Mouse (Mus musculus) heart, embryonic 12.5 days (tissue): ENCODE measurements around the gene Bcl9. TPM values are rescaled to one million over a fixed set of nuclear protein-coding genes. Genes with fewer than 3 reads are reported as not detected.

ENCODE experiments used
- ATAC-seq: fragments of 200-750 bp; cut with Nextera tagmentation; 2 replicates; pipeline ENCODE4 v1.8.0; 2017; ENCODE audit warnings: moderate TSS enrichment, moderate library complexity; ENCODE audit not compliant: insufficient number of reproducible peaks, low FRiP score
- H3K27ac ChIP-seq: fragments of 300-500 bp; sonication (generic); 2 replicates; pipeline ENCODE4 v1.5.1; 2016; ENCODE audit warnings: mild to moderate bottlenecking, moderate library complexity; ENCODE audit not compliant: poor library complexity, severe bottlenecking
- H3K27me3 ChIP-seq: fragments of 300-500 bp; sonication (generic); replicated peaks from 2 replicates; pipeline ENCODE4 v1.6.1; 2016; ENCODE audit warnings: mild to moderate bottlenecking, moderate library complexity
- H3K36me3 ChIP-seq: fragments of 300-500 bp; sonication (generic); 2 replicates; pipeline ENCODE4 v1.6.1; 2016; ENCODE audit warnings: mild to moderate bottlenecking, moderate library complexity
- H3K4me1 ChIP-seq: fragments of 300-500 bp; sonication (generic); replicated peaks from 2 replicates; pipeline ENCODE4 v1.6.1; 2016; ENCODE audit warnings: mild to moderate bottlenecking
- H3K4me2 ChIP-seq: fragments of 300-500 bp; sonication (generic); 2 replicates; pipeline ENCODE4 v1.6.1; 2016; ENCODE audit warnings: mild to moderate bottlenecking, moderate library complexity
- H3K4me3 ChIP-seq: fragments of 300-500 bp; sonication (generic); 2 replicates; pipeline ENCODE4 v1.5.1; 2016; ENCODE audit warnings: mild to moderate bottlenecking
- H3K9ac ChIP-seq: fragments of 300-500 bp; sonication (generic); 2 replicates; pipeline ENCODE4 v1.6.1; 2016; ENCODE audit warnings: mild to moderate bottlenecking, moderate library complexity
- H3K9me3 ChIP-seq: fragments of 300-500 bp; sonication (generic); replicated peaks from 2 replicates; pipeline ENCODE4 v1.6.1; 2016; ENCODE audit warnings: mild to moderate bottlenecking, moderate library complexity
- WGBS: fragments of 180-500 bp; shearing (Covaris S2); methylation state at CpG from one replicate; pipeline ENCODE4 v1.1.7; 2016; 5-methylcytosine and 5-hydroxymethylcytosine counted together
- polyA plus RNA-seq: library from polyadenylated mRNA; unstranded; fragments of >200 nt; fragmentation: Nextera tagmentation; extraction: Ambion mirVana; gene quantifications from 2 replicates; pipeline ENCODE4 v1.2.1, GENCODE M21; 2016

Bcl9 gene
- polyA plus RNA-seq, 1 experiment from 2014 or later, result 38.6 TPM

DNA sequence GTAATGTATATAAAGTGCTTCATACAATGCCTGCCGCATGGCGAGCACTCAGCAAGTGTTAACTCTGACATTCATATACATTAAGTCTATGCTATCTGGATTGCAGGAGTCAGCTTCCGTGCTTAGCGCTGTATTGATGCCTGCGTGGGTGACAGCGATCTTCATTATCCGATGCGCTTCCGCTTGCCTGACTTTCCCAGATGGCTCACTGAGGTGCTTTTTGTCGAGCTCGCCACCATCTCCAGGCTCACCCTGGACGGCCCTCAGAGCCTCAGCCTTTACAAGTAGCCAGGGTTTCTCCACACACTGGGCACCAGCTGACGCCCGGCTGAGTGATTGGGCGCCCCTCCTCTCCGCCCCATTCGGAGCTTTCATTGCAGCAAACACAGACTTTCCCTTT is 26.3 kb upstream of the Bcl9 start:
- H3K4me2 ChIP-seq, result peak overlapping the region; percentile 23; the same call in 1 of the 2 replicates
- no peak overlapping the region for H3K27ac ChIP-seq
- H3K4me3 ChIP-seq, result no peak overlapping the region
- no peaks in the 10 kb centered on the region for H3K36me3 ChIP-seq
- no peaks in the 10 kb centered on the region; the same call in 1 of the 2 replicates for H3K27me3 ChIP-seq
- no peak for ATAC-seq
- no peak overlapping the region for H3K9ac ChIP-seq
- WGBS, result 60% methylated on average over 17 of the region's 17 CpGs
- H3K9me3 ChIP-seq, result 0 out of 2 replicates have a peak, but pooled peaks cover 3% of the 10 kb centered on the region
- H3K4me1 ChIP-seq, result no peaks in the 10 kb centered on the region

DNA sequence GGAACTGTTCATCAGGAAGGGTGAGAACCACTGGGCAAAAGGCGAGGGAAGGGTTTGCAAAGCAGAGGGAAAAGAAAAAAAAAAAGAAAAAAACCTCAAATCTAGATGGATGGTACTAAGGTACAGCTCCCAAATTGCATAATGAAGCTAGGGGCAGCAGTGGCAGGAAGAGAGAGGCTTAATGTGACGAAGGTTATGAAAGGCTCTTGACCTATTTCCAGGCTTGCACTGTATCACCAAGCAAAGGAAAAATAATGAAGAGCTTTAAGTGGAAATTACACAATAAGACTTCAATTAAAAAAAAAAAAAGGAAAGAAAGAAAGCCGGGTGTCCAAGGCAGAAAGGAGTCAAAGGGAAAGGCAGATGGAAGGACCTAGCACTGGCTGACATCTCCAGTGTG is 19.6 kb upstream of the Bcl9 start:
- Histone ChIP-seq H3K4me3 (no peak overlapping the region), H3K27ac (no peak overlapping the region), H3K27me3 (no peaks in the 10 kb centered on the region; the same call in 1 of the 2 replicates), H3K9me3 (no peaks in the 10 kb centered on the region), H3K4me2 (no peak overlapping the region), H3K9ac (no peak overlapping the region), H3K36me3 (no peaks in the 10 kb centered on the region), H3K4me1 (peaks cover 3% of the 10 kb centered on the region; the same call in 1 of the 2 replicates)
- 82% methylated on average over 3 of the region's 3 CpGs for WGBS
- no peak for ATAC-seq

DNA sequence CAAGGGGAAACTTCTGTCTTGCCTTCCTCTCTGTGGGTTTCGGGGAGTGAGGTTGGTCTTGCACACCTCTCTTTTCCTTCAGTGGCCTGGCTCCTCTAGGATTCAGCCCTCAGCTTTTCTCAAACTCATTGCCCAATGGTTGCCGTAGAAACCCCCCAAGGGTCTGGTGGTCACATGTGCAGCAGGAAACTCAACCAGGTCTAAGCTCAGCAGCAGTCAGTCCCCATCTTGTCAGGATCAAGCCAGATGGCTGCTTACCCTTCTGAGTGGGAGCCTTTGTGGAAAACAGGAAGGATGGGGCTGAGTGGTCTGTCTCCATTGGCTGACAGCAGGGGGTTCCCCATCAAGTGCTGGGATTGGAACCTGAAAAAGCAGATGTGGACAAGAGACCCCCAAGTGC is 15.7 kb upstream of the Bcl9 start:
- Histone ChIP-seq H3K4me3 (no peak overlapping the region), H3K4me2 (no peak overlapping the region), H3K27ac (no peak overlapping the region), H3K4me1 (peaks cover 21% of the 10 kb centered on the region), H3K27me3 (no peaks in the 10 kb centered on the region), H3K36me3 (no peaks in the 10 kb centered on the region), H3K9ac (no peak overlapping the region), H3K9me3 (no peaks in the 10 kb centered on the region)
- 77% methylated on average over 2 of the region's 2 CpGs for WGBS
- ATAC-seq, result no peak

DNA sequence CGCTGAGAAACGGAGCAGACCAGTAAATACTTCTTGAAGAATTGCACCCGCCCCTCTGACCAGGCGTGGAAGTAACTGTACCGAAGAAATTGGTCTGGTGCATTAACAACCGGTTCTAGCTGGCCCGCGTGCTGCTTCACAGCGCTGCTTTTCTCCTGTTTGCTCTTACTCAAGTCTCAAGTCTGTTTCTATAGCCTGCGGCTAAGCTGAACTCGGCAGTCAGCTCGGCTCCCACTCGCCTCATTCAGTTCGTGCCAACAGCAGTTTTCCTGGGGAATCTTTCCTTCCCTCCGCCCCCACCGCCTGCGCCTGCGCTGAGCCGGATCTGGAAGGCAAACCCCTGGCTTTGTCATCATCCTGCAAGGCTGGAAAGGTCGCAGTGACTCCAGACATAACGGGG is 14.3 kb upstream of the Bcl9 start:
- Histone ChIP-seq H3K4me1 (peaks cover 25% of the 10 kb centered on the region), H3K4me3 (peak overlapping the region; percentile 39), H3K9me3 (no peaks in the 10 kb centered on the region), H3K4me2 (peak overlapping the region; percentile 67), H3K27ac (0 out of 2 replicates have a peak overlapping the region, but pooled peaks have one; percentile 14), H3K36me3 (no peaks in the 10 kb centered on the region), H3K27me3 (0 out of 2 replicates have a peak, but pooled peaks cover 4% of the 10 kb centered on the region), H3K9ac (peak overlapping the region; percentile 51; the same call in 1 of the 2 replicates)
- 20% methylated on average over 21 of the region's 21 CpGs for WGBS
- ATAC-seq, result 0 out of 2 replicates have a peak, but pooled peaks have one; percentile 22

DNA sequence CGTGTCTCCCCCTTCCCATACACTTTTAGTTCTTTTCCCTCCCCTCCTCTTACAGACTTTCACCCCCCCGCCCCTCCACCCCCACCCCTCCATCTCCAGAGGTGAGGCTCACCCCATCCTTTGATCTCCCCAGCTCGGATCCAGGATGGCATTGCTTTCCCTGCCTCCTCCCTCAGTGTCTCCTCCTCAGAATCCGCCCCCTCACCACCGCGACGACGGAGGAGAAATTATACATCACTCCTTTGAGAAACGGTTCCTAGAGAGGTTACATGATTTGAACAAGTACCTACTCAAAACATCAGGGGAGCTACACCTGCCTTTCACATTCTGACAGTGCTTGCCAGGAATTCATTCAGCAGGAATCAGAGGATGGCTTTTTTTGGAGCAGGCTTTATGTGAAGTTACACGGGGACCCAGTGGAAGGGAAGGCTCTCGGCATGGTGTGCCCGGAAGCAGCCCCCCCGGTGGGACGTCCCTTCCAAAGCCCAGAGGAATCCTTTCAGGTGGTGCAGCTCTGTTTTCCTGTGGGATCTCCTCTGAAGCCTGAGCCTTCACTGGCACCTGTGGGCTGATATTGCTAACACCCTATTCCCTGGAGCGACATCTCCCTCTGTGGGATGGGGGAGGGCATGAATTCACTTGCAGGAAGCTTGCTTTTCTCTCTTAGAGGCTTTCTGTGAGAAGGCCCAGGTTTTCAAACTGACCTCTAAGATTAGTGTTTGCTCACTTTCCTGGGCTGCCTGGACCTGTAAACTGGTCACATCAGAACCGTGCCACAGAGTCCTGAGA is 12.2 kb upstream of the Bcl9 start:
- ATAC-seq, result no peak
- peak overlapping the region; percentile 64 for H3K4me2 ChIP-seq
- 0 out of 2 replicates have a peak overlapping the region, but pooled peaks have one; percentile 27 for H3K9ac ChIP-seq
- H3K4me1 ChIP-seq, result peaks cover 25% of the 10 kb centered on the region
- 0 out of 2 replicates have a peak, but pooled peaks cover 1% of the 10 kb centered on the region for H3K9me3 ChIP-seq
- H3K4me3 ChIP-seq, result peak overlapping the region; percentile 32
- no peaks in the 10 kb centered on the region for H3K36me3 ChIP-seq
- no peak overlapping the region for H3K27ac ChIP-seq
- 7% methylated on average over 15 of the region's 16 CpGs for WGBS
- H3K27me3 ChIP-seq, result 0 out of 2 replicates have a peak, but pooled peaks cover 4% of the 10 kb centered on the region

DNA sequence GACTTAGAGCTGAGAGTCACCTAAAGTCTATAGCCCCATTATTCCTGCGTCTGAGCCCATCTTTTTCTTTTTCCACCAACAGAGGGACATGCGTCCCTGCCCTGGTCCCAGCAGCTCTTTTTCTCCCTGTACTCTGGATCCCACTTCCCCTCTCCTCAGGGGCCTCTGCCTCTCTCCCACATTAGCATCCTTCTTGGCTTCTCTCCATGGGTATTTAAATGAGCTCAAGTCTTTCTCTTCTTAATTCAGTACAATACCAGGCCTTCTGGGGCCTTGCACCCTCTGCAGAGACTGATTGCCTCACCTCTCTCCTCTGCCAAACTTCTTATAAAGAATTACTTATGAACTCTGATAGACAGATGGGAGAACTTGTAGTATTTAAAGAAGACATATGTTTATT is 10.7 kb upstream of the Bcl9 start:
- no peak overlapping the region for H3K4me2 ChIP-seq
- peaks cover 25% of the 10 kb centered on the region for H3K4me1 ChIP-seq
- H3K9me3 ChIP-seq, result 0 out of 2 replicates have a peak, but pooled peaks cover 3% of the 10 kb centered on the region
- 60% methylated on average over 2 of the region's 2 CpGs for WGBS
- no peak overlapping the region for H3K9ac ChIP-seq
- H3K27me3 ChIP-seq, result 0 out of 2 replicates have a peak, but pooled peaks cover 4% of the 10 kb centered on the region
- no peaks in the 10 kb centered on the region for H3K36me3 ChIP-seq
- no peak overlapping the region for H3K27ac ChIP-seq
- H3K4me3 ChIP-seq, result no peak overlapping the region
- no peak for ATAC-seq

DNA sequence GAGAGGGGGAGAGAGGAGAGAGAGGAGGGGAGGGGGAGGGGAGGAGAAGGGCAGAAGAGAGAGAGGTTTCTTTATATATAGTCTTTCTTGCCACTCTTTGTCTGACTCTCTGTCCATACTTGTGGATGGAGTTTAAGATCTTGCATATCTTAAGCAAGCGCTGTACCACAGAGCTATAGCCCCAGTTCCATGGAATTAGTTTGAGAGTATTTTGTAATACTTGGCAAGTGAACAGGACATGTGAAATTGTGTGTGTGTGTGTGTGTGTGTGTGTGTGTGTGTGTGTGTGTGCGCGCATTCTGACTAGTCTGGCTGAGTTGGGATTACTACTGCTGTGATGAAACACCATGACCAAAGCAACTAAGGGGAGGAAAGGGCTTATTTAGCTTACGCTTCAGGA is 8.2 kb upstream of the Bcl9 start:
- Histone ChIP-seq H3K27ac (no peak overlapping the region), H3K4me1 (peaks cover 17% of the 10 kb centered on the region), H3K36me3 (no peaks in the 10 kb centered on the region), H3K9me3 (0 out of 2 replicates have a peak, but pooled peaks cover 3% of the 10 kb centered on the region), H3K27me3 (0 out of 2 replicates have a peak, but pooled peaks cover 4% of the 10 kb centered on the region), H3K4me2 (no peak overlapping the region), H3K4me3 (no peak overlapping the region), H3K9ac (no peak overlapping the region)
- ATAC-seq, result no peak
- 88% methylated on average over 4 of the region's 4 CpGs for WGBS

DNA sequence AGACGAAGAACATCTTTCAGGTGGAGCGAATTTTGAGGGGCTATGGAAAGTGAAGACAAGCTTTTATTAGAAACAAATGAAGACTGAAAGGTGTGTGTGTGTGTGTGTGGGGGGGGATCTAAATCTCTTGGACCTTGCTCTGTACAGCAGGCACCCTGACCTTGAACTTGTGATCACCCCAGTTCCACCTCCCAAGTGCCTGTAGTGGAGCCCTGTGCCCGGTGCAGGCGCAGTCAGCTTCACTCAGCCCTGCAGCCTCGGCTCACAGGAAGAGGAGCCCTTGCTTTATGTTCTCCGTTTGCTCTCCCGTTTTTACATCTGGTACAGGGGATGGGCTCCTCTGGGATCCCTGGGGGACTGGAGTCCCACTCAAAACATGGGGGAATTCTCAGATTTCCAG is 3.9 kb upstream of the Bcl9 start:
- WGBS, result 42% methylated on average over 7 of the region's 7 CpGs
- Histone ChIP-seq H3K4me2 (no peak overlapping the region), H3K4me3 (no peak overlapping the region), H3K36me3 (no peaks in the 10 kb centered on the region), H3K27ac (no peak overlapping the region), H3K4me1 (peaks cover 16% of the 10 kb centered on the region), H3K9me3 (peaks cover 7% of the 10 kb centered on the region), H3K9ac (no peak overlapping the region), H3K27me3 (no peaks in the 10 kb centered on the region)
- ATAC-seq, result no peak

DNA sequence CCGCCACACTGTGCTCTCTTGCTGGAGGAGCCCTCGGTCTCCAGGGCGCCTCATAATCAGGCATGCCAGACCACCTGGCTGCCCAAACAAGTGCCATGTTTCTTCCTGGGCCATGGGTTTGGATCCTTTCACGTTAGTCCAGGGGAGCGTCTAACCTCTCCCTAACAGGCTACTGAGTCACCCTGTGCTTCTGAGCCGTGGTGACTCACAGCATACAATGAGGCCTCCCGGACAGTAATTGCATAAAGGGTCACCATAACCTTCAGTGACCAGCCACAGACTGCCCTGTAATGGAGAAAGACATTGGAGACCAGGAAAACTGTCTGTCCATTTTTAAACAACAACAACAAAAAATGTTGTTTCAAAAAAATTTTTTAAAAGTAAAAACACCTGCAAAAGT is 2.7 kb upstream of the Bcl9 start:
- peaks cover 27% of the 10 kb centered on the region for H3K4me1 ChIP-seq
- no peaks in the 10 kb centered on the region for H3K27me3 ChIP-seq
- no peak overlapping the region for H3K4me2 ChIP-seq
- ATAC-seq, result no peak
- 79% methylated on average over 7 of the region's 7 CpGs for WGBS
- H3K4me3 ChIP-seq, result no peak overlapping the region
- H3K36me3 ChIP-seq, result no peaks in the 10 kb centered on the region
- H3K27ac ChIP-seq, result no peak overlapping the region
- peaks cover 7% of the 10 kb centered on the region for H3K9me3 ChIP-seq
- no peak overlapping the region for H3K9ac ChIP-seq

DNA sequence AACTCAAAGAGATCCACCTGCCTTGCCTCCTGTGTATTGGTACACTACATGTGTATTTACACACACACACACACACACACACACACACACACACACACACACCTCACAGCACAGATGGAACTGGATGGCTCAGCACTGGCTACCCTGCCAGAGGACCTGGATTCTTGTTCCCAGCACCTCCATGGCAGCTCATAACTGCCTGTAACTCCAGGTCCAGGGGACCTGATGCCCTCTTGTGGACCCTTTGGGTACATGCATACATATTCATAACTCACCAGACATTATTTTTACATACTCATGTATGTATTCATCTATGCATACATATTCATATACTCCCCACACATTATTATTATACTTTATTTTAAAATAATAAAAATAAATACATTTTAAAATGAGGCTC is 2.2 kb upstream of the Bcl9 start:
- no peak overlapping the region for H3K9ac ChIP-seq
- no peaks in the 10 kb centered on the region for H3K27me3 ChIP-seq
- H3K4me2 ChIP-seq, result no peak overlapping the region
- H3K36me3 ChIP-seq, result no peaks in the 10 kb centered on the region
- H3K27ac ChIP-seq, result no peak overlapping the region
- peaks cover 5% of the 10 kb centered on the region for H3K9me3 ChIP-seq
- peaks cover 32% of the 10 kb centered on the region for H3K4me1 ChIP-seq
- no peak overlapping the region for H3K4me3 ChIP-seq
- no peak for ATAC-seq

DNA sequence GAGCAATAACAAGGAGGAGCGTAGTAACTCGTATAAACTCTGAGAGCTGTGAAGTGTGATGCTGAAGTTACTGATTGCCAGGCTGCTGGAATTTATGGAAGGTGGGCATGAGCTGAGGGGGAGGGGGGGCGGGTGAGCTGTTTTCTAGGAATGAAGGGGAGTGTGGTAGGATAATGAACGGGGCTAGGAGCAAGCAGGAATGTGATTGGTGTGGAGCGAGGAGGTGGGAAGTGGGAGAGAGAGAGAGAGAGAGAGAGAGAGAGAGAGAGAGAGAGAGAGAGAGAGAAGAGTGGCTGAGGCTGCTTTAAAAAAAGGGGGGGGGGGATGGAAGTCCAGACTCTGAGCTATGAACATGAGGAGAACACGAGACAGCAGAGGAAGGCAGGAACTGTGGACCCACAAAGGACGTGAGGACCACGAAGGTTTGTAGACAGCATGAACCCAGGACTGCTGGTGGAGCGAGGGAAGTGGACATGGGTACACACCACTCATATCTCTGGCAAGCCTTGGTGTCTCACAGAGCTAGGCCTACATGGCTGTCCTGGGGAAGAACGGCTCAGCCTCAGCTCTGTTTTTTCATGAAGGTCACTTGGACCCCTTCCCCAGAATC is 1.2 kb upstream of the Bcl9 start:
- H3K4me1 ChIP-seq, result peaks cover 35% of the 10 kb centered on the region
- H3K4me3 ChIP-seq, result peak overlapping the region; percentile 85; the same call in 1 of the 2 replicates
- peak overlapping the region; percentile 88 for H3K4me2 ChIP-seq
- 0 out of 2 replicates have a peak overlapping the region, but pooled peaks have one; percentile 16 for H3K9ac ChIP-seq
- peak overlapping the region; percentile 98 for H3K27ac ChIP-seq
- WGBS, result 23% methylated on average over 10 of the region's 10 CpGs
- H3K27me3 ChIP-seq, result no peaks in the 10 kb centered on the region
- peaks cover 4% of the 10 kb centered on the region for H3K9me3 ChIP-seq
- no peaks in the 10 kb centered on the region for H3K36me3 ChIP-seq
- peak; percentile 54; the same call in 1 of the 2 replicates for ATAC-seq
